Mouse (Mus musculus): Measurements from ENCODE around the gene Rims3. TPM values are rescaled to one million over a fixed set of nuclear protein-coding genes. Genes with fewer than 3 reads are reported as not detected.
A peak's percentile ranks its signal among the peaks of the same experiment; 100 is the strongest.

Gene Rims3
- total RNA-seq, 2 experiments from 2014 or later, result 0.06 to 0.08 TPM

GRCm38 (mm10) chr4:120848909-120849308 is 5.7 kb upstream of the Rims3 start:
- no peak for DNase-seq
- intact Hi-C loops (cut with DNase I), result no loop called here

GRCm38 (mm10) chr4:120849451-120849850 is 5.2 kb upstream of the Rims3 start:
- intact Hi-C loops (cut with DNase I), result no loop called here
- DNase-seq, result no peak

GRCm38 (mm10) chr4:120850946-120851345 is 3.7 kb upstream of the Rims3 start:
- intact Hi-C loops (cut with DNase I), result loop anchor here (2.0 to 10.0 kb wide), 2 partner anchors 58 to 184 kb away; partner anchors contain the start of gene Col9a2

DNA sequence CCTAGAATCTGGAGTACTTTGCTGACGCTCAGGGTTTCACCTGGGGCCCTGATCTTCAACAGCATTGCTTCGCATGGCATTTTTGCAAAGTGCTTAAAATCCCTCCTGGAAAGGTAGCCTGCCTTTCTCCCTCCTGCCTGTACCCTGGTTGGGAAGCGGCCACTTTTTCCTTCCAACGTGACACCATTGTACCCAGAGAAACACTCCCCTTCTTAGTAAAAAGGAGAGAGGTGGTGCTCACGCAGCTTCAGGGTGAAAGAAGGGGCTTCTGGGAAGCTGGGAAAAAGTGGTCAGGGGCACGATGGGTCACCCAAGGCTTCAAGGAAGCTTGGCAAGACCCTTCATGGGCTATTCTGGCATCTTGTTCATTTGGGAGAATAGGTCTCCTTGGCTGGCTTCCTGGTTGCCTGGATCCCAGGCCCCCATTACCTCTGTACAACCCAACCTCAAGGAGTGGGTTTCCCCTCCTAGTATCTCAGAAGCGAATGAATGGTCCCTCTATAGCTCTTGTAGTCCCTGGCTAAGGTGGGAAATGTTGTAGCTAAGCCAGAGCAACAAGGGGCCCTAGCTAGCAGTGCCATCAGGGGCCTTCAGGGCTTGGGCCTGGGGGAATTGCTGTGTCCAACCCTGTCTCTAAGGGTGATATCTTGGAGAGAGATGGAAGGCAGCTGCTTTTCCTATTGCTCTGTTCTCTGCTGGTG is 894 bp downstream of the Rims3 start:
- intact Hi-C loops (cut with DNase I), result loop anchor here (10.0 kb wide), 1 partner anchor 179 kb away; the partner anchor contains the start of gene Col9a2
- DNase-seq, result no peak

More at GRCm38 (mm10) chr4:120850946-120851345, 3.7 kb upstream of the Rims3 start:
- DNase-seq, result peak; percentile 63 to 77

GRCm38 (mm10) chr4:120856376-120856775 is 1.8 kb downstream of the Rims3 start:
- intact Hi-C loops (cut with DNase I), result loop anchor here (10.0 kb wide), 1 partner anchor 178 kb away; the partner anchor contains the start of gene Col9a2

GRCm38 (mm10) chr4:120859865-120860264 is 5.2 kb downstream of the Rims3 start:
- DNase-seq, result no peak
- intact Hi-C loops (cut with DNase I), result loop anchor here (10.0 kb wide), 1 partner anchor 175 kb away; the partner anchor contains the start of gene Col9a2

More at GRCm38 (mm10) chr4:120856376-120856775, 1.8 kb downstream of the Rims3 start:
- DNase-seq, result no peak

DNA sequence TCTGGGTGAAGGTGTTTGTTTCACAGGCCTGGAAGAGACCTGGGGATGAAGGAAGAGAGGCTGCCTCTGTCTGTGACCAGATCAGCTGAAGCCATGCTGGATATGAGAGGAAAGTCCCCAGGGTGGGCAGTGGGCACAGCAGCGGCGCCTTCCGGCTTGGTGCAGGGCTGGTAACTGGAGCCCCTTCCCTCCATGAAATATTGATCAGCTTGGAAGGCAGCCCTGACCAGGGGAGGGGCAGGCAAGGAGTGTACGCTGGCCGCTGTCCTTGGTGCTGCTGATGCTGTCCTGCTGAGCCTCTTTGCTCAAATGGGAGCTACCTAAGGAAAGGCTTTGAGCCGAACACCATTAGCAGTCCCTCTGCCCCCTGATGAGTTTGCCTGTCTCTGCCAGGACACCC is 11.6 kb downstream of the Rims3 start:
- intact Hi-C loops (cut with DNase I), result no loop called here
- DNase-seq, result no peak

DNA sequence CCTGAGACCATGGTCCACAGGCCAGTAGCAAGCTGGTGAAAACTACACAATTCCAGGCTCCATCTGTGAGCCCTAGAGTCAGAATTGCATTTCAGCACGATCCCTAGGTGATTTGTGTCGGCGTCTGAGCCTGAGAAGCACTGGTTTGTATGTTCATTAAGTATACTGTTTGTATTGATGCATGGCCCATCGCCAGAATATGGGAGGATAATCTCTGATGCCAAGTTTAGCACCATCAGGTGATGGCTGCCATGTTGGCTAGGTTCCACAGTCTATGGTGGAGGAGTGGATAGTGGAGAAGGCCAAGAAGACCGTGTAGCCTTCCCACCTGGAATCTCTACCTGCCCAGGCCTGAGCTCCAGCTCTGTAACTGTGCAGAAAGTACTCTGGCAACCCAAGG is 13.6 kb downstream of the Rims3 start:
- intact Hi-C loops (cut with DNase I), result no loop called here
- DNase-seq, result no peak

DNA sequence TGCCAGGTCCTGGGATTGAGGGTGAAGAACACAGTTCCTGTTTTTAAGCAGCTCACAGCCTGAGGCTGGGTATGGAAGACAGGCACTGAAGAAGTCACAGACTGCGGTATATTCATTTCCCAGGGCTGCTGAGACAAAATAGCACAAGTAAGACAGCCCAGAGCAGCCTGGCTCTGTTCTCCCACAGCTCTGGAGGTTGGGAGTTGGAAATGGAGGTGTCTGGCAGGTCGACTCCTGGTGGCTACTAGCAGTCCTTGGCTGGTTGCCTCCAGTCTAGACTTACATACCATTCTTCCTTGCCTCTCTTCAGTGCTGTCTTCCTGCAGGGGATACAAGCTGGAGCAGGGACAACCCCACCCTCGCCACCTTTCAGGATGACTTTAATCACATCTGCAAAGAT is 14.4 kb downstream of the Rims3 start:
- intact Hi-C loops (cut with DNase I), result no loop called here
- no peak for DNase-seq

- intact Hi-C loops (cut with DNase I), result no loop called here
- DNase-seq, result no peak
Measured at GRCm38 (mm10) chr4:120870262-120870748, 15.7 kb downstream of the Rims3 start.

DNA sequence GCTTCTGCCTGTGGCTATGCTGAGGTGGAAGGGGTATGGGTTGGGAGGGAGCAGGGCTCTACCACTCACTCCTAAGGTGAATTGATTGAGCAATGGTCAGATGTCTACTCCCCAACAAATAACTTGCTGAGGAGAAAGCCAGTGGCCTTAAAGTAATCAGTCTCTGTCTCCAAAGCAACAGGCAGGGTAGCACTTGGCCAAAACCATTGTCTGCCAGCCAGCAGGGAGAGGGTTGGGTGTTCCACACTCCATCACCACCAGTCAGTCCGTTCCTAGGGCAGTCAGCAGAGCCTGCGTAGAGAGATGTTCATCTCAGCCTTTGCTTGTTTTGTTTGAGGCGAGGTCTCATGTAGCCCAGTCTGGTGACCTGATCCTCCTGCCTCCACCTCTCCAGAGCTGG is 21.3 kb downstream of the Rims3 start:
- intact Hi-C loops (cut with DNase I), result no loop called here

GRCm38 (mm10) chr4:120878728-120879127 is 24.1 kb downstream of the Rims3 start:
- DNase-seq, result no peak

More for the DNA sequence above, 21.3 kb downstream of the Rims3 start:
- no peak for DNase-seq

GRCm38 (mm10) chr4:120879386-120879785 is 24.8 kb downstream of the Rims3 start:
- intact Hi-C loops (cut with DNase I), result no loop called here
- no peak for DNase-seq

More at GRCm38 (mm10) chr4:120878728-120879127, 24.1 kb downstream of the Rims3 start:
- intact Hi-C loops (cut with DNase I), result no loop called here

GRCm38 (mm10) chr4:120880731-120881432 is 26.3 kb downstream of the Rims3 start:
- intact Hi-C loops (cut with DNase I), result no loop called here

GRCm38 (mm10) chr4:120882002-120882625 is 27.5 kb downstream of the Rims3 start:
- intact Hi-C loops (cut with DNase I), result no loop called here
- no peak for DNase-seq

More at GRCm38 (mm10) chr4:120880731-120881432, 26.3 kb downstream of the Rims3 start:
- DNase-seq, result no peak

DNA sequence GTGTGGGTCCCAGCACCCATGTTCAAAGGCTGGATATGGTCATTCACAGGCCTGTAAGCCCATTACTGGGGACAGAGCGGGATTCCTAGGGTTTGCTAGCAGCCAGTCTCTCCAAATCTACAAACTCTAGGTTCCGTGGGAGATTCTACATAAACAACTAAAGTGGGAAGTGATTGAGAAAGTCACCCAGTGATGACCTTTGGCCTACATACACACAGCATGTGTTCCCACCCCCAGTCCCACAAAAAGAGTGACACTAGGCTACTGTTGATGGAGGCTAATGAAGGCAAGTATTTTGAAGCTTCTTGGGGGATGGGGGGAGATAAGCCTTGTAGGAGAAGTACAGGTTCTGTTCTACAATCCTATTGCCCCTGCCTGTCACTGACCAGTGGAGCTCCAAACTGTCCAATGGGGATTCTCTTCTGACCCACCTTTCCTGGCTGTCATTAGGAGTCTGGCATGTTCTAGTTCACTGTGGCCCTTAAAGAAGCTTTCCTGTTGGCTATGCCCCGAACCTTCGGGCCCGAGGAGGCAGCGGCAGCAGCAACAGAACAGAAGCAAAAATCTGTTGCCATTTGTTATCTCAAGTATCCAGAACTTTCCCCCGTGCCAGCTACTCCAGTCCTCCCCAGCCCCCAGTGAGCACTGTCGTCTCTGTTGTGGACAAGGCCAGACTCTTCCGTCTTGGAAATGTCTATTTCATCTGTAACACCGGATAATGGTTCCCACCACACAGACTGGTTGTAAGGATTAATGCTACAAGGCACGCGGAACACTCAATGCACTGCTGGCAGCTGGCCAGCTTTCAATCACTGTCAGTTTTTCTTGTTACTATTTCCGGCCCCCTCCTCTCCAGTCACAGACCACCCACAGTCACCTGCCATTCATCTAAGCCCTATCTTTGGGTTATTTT is 30.8 kb downstream of the Rims3 start:
- DNase-seq, result no peak
- intact Hi-C loops (cut with DNase I), result loop anchor here (2.0 to 5.0 kb wide), 3 partner anchors 33 to 293 kb away; no protein-coding TSS in a partner anchor

- intact Hi-C loops (cut with DNase I), result loop anchor here (2.0 to 5.0 kb wide), 3 partner anchors 33 to 294 kb away; no protein-coding TSS in a partner anchor
- no peak for DNase-seq
Measured at GRCm38 (mm10) chr4:120886131-120886530, 31.5 kb downstream of the Rims3 start.

GRCm38 (mm10) chr4:120886811-120887210 is 32.2 kb downstream of the Rims3 start:
- intact Hi-C loops (cut with DNase I), result loop anchor here (2.0 to 5.0 kb wide), 3 partner anchors 34 to 295 kb away; no protein-coding TSS in a partner anchor

DNA sequence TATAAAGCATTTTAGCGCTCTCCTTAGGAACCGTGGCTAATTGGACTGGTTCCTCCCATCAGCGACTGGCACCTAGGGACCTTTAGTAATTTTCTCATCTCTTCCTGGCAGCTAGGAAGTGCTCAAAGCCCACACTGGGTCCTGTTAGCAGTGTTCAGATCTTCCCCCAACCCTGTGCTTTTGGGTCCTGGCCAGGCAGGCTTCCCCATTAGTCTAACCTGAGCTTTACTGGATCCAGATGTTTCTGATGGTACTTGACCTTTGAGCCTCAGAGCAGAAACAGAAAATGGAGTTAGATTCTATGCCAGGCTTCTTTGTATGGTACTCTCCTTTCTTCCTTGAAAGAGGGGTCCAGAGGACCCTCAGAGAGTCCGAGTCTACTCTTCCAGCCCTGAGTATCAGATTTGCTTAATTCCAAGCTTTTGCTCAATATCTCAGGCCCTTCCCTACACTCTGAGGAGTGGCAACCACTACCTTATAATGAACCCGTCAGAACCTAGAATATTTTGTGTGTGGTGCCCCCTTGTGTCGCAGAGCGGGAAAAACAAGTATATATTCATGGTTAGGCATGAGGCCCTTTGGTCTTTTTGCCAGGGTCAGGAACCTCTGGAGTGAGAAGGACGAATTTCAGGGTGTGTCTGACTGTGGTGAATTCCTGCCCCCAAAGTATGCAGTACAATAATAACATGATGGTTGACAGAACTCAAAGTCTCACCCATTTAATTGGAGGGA is 32.9 kb downstream of the Rims3 start:
- intact Hi-C loops (cut with DNase I), result loop anchor here (2.0 to 5.0 kb wide), 3 partner anchors 35 to 295 kb away; no protein-coding TSS in a partner anchor
- peak; percentile 44 to 45 for DNase-seq

More at GRCm38 (mm10) chr4:120886811-120887210, 32.2 kb downstream of the Rims3 start:
- DNase-seq, result no peak
